ENCODE assay signal across 8 mouse cellular contexts in genomic region chr17:28882316-28882715, GRCm38 (mm10). TPM values are rescaled to one million over a fixed set of nuclear protein-coding genes. Genes with fewer than 3 reads are reported as not detected.
DNase-seq lines count a peak whose midpoint lies in the region; ATAC-seq and TF ChIP-seq lines count a peak whose summit lies in the region.

No protein-coding gene starts in this region.

- no peak overlapping the region for H3K27ac ChIP-seq in forebrain, embryonic 10.5 days
- H3K27ac ChIP-seq in heart, postnatal 0 days (ENCODE audit: low read depth): no peak overlapping the region
- H3K27ac ChIP-seq in left cerebral cortex, adult 2 months: no peak overlapping the region

- H3K27me3 ChIP-seq in forebrain, embryonic 10.5 days (ENCODE audit: poor library complexity, severe bottlenecking): peaks cover 36% of the 10 kb centered on the region
- peaks cover 15% of the 10 kb centered on the region for H3K27me3 ChIP-seq in heart, postnatal 0 days (ENCODE audit: control insufficient read depth, insufficient read depth, low read length)

- no peak overlapping the region for H3K9ac ChIP-seq in heart, postnatal 0 days (replicated peaks; ENCODE audit: low read depth, low read length)

- H3K36me3 ChIP-seq in forebrain, embryonic 10.5 days (replicated peaks): no peaks in the 10 kb centered on the region
- no peaks in the 10 kb centered on the region for H3K36me3 ChIP-seq in heart, postnatal 0 days (replicated peaks; ENCODE audit: control insufficient read depth, insufficient read depth, low read length)

- peaks cover 6% of the 10 kb centered on the region for H3K4me1 ChIP-seq in forebrain, embryonic 10.5 days
- no peaks in the 10 kb centered on the region for H3K4me1 ChIP-seq in heart, postnatal 0 days (ENCODE audit: control insufficient read depth, insufficient read depth)

- H3K4me3 ChIP-seq in forebrain, embryonic 10.5 days: peak overlapping the region; percentile 13
- no peak overlapping the region for H3K4me3 ChIP-seq in heart, postnatal 0 days (ENCODE audit: low read depth, low read length)
- H3K4me3 ChIP-seq in left cerebral cortex, adult 2 months: no peak overlapping the region

- intact Hi-C loops in left cerebral cortex, adult 2 months (cut with DNase I): loop anchor here (1.0 kb wide), 1 partner anchor 44 kb away; no protein-coding TSS in a partner anchor

- peak; percentile 88 for DNase-seq in CD4-positive helper T cell, adult 2 months (ENCODE audit: low read depth, low spot score)
- peak; percentile 43 for DNase-seq in WW6 (ENCODE audit: low read depth, low spot score)
- peak; percentile 60 for DNase-seq in forebrain, embryonic 10.5 days (ENCODE audit: extremely low spot score, low spot score)
- DNase-seq in heart, postnatal 0 days (ENCODE audit: low spot score): peak; percentile 18
- peak; percentile 52 to 54 for DNase-seq in left cerebral cortex, adult 2 months (ENCODE audit: extremely low spot score in 1 of 2, low spot score in 2 of 2)
- peak; percentile 46 for DNase-seq in right cerebral cortex, postnatal 4 days
- no peak for DNase-seq in layer of hippocampus, adult 9-11 months

- no peak for TF ChIP-seq CTCF in heart, postnatal 0 days (IDR thresholded peaks at IDR 0.05; ENCODE audit: low read depth)
- no peak for TF ChIP-seq CTCF in left cerebral cortex, adult 2 months (IDR thresholded peaks at IDR 0.05)

- no peaks in the 10 kb centered on the region for H3K9me3 ChIP-seq in forebrain, embryonic 10.5 days
- H3K9me3 ChIP-seq in heart, postnatal 0 days (replicated peaks; ENCODE audit: control insufficient read depth, low read length): no peaks in the 10 kb centered on the region

- no peak for TF ChIP-seq EP300 in heart, postnatal 0 days (IDR thresholded peaks at IDR 0.05; ENCODE audit: low read depth)

- no peak overlapping the region for H3K4me2 ChIP-seq in heart, postnatal 0 days (ENCODE audit: low read depth, low read length)

- 8% methylated on average over 12 of the region's 12 CpGs for WGBS in forebrain, embryonic 10.5 days
- 4% methylated on average over 12 of the region's 12 CpGs for WGBS in heart, postnatal 0 days

- ATAC-seq in heart, postnatal 0 days (ENCODE audit: insufficient read depth, low read depth): no peak
- ATAC-seq in megakaryocyte-erythroid progenitor cell, adult 5-6 weeks (replicated peaks; ENCODE audit: low FRiP score, low TSS enrichment, poor library complexity, severe bottlenecking): peak; percentile 86

RNA-seq across cellular contexts. Expression of gene Pnpla1, which starts 24.1 kb away (rescaled TPM):
- not detected in 2 replicates for polyA plus RNA-seq in forebrain, embryonic 10.5 days (2016; fragmentation: Nextera tagmentation; extraction: Ambion mirVana)
- not detected in 2 replicates for total RNA-seq in heart, postnatal 0 days (2014; rRNA removed; ENCODE audit: low replicate concordance)
- polyA plus RNA-seq in heart, postnatal 0 days (2015; fragmentation: Nextera tagmentation; extraction: Ambion mirVana): 0.03 and 0.04 TPM in 2 replicates
- total RNA-seq in left cerebral cortex, adult 2 months (2021): under 1 TPM; 0.61 to 0.66 TPM
- not detected in 2 replicates for total RNA-seq in megakaryocyte-erythroid progenitor cell, adult 5-6 weeks (2014; fragmentation: Nextera tagmentation)
- total RNA-seq in megakaryocyte-erythroid progenitor cell, adult 5-6 weeks (2017): not detected in 2 replicates

RNA-seq across cellular contexts. Expression of gene 4930539E08Rik, which starts 32.8 kb away (rescaled TPM):
- polyA plus RNA-seq in forebrain, embryonic 10.5 days (2016; fragmentation: Nextera tagmentation; extraction: Ambion mirVana): 0.02 and 0.11 TPM in 2 replicates
- not detected in 2 replicates for total RNA-seq in heart, postnatal 0 days (2014; rRNA removed; ENCODE audit: low replicate concordance)
- 0.03 TPM in 2 replicates for polyA plus RNA-seq in heart, postnatal 0 days (2015; fragmentation: Nextera tagmentation; extraction: Ambion mirVana)
- total RNA-seq in left cerebral cortex, adult 2 months (2021): 10 to 100 TPM in 1 of 2 experiments, 1 to 10 TPM in 1; 9.4 to 11.2 TPM
- total RNA-seq in megakaryocyte-erythroid progenitor cell, adult 5-6 weeks (2014; fragmentation: Nextera tagmentation): 0.20 and 0.33 TPM in 2 replicates
- 0.23 and 0.66 TPM in 2 replicates for total RNA-seq in megakaryocyte-erythroid progenitor cell, adult 5-6 weeks (2017)

Comparison
In these comparisons a context has a peak if more than half of its experiments do, and no peak if none do; other contexts are left out.
1. RNA of gene 4930539E08Rik, which starts 32.8 kb away (total RNA-seq): 9.4 to 11.2 TPM in left cerebral cortex, adult 2 months; 0.20 to 0.66 TPM in megakaryocyte-erythroid progenitor cell, adult 5-6 weeks and not detected in heart, postnatal 0 days; every median in the first group is over 4 times any median in the second.